Mouse (Mus musculus) CD4-positive, CD25-positive, alpha-beta regulatory T cell, adult 4 months (primary cell): ENCODE results near the gene Ube2d1. TPM values are rescaled to one million over a fixed set of nuclear protein-coding genes. Genes with fewer than 3 reads are reported as not detected.

ENCODE experiments used
- ATAC-seq: one replicate; pipeline ENCODE4 v1.8.0; 2017
- polyA plus RNA-seq, 2 experiments: library from polyadenylated mRNA; unstranded; fragments of 100-300 nt; shearing (Covaris generic); gene quantifications; one replicate each; pipeline ENCODE4 v1.2.1; 2017

Ube2d1 gene
- polyA plus RNA-seq, 2 experiments from 2014 or later, result 16.6 to 22.2 TPM

DNA sequence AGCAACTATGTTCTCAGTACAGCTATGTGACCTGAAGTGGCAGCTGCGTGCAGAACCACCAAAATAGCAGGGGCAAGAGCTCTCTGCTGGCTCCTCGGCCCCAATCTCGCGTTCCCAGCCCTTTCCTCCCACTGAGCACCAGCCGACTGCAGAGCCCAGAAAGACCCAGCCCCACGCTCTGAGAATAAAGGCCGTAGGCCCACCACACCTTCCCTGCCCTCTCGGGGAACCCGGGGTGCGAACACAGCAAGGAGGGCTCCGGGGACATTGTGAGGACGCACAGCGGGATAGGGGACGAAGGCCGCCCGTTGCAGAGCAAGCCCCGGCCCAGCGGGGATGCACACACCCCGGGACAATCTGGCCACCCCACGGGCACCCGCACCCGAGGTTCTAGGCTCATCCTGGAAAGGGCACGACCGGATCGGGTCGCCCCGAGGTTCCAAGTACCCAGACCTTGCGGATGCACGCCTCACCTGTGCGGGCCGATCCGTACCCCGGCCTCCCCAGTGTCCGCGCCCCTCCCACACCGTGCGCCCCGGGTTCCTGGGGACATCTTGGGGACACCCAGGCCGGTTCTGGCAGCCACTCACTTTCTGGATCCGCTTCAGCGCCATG is 444 bp downstream of the Ube2d1 start:
- ATAC-seq, result peak; percentile 56

DNA sequence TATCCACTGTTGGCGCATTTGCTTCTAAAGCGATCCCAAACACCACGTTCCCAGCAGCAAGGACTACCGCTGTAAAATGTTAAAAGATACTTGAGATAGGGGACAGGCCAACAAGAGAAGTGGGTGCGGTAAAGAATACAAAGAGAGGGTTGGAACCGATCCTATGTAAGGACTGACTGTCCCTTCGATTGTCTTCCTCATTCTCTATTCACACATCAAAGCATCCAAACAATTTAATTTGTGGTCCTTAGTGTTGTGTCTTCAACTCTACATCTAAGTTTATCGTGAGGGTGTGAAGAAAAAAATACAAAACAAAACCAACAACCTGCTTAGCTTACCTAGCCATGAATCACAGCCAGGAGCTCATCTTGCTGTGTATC is 941 bp downstream of the Ube2d1 start:
- ATAC-seq, result no peak

DNA sequence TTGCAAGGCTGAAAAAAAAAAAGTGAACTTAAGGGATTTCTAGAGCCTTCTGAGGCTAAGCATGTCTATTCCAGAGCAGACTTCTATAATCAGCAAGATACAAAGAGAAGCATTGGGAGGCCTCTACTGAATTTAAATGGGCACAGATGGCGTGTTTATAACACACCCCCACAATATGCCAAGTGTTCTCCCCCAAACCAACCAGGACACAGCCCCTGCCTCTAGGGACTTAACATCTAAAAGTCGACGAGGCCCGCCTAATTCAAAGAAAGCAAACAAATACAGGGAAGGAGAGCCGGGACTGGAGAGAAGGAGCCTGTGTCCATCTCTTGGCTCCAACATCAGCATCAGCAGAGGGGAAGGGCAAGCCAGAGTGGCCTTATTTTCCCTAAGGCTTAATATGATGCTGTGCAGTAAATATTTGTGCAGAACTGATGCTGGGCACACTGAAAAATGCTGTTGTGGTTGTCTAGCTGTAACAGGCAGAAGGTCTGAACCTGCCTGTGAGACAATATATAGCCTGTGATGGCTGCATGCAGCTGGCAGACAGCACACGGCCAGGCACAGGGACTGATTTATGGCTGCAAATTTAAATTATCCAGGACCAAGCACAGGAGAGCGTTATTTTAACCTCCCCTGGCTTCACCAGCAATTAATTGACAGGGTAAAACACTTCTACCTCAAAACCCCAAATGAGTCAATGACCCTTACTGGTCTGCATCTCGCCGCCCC is 11.9 kb downstream of the Ube2d1 start:
- ATAC-seq, result no peak

DNA sequence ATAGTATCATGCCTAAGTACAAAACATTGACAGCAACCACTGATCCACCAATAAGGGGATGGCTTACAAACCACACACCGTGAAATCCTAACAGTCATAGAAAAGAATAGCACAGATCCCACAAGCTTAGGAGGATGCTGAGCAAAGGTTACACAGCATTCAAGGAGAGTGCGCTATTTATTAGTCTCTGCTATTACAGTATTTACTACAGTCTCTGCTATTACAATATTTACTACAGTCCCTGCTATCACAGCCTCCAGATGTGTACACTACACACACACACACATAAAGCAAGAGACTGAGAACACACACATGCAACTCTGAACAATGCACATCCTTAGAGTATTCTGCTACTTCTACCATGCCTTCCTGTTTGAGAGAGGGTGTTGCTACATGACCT is 17.1 kb downstream of the Ube2d1 start:
- no peak for ATAC-seq

DNA sequence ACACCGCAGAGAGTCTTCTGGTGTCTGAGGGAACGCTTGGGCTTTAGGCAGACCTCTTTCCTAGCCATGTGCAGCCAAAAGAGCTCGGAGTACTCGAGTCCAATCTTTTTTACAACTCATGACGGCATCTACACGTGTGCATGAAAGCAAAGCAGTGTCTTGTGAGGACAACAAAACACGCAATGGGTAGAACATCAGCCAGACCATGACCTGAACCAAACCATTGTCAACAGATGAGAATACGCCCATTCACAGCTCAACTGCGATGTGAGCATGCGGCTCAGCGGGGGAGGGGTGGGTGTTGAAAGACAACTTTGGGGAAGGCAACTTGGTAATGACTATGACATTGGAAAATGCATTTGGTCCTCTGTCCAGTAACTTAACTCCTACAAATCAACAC is 17.6 kb downstream of the Ube2d1 start:
- no peak for ATAC-seq

DNA sequence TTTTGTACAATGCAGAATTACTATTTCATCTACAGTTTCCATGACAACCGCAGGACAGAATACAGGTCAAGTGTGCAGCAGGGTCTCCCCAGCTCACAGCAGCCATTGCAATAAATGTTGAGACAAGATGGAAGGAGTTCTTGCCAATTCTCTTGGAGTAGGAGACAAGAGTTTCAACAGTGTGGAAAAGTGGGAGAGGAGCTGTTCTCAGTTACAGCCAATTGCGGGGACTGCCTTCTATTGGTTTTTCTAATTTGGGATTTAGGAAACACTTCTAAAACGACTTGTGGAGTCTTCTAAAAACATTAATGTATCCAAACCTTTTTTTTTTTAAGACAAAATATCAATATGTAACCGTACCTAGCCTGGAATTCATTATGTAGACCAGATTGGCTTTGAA is 20.0 kb downstream of the Ube2d1 start:
- no peak for ATAC-seq

DNA sequence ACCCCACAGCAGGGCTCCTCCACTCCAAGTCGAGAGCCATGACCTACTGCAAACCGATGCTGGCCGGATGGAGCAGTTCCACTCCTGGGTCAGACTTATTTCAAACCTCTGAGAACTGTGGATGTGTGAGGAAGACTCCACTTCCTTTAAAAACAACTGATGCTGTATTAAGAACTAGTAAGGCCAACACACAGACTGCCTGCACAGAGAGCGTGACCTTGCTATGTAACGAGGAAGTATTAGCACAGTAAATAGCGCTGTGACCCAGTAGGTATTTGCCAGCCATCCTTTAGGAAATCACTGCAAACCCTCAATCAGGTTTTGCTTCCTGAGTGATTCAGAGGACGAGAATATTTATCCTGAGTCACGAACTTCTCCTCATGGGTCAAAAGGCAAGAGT is 23.4 kb downstream of the Ube2d1 start:
- ATAC-seq, result no peak

DNA sequence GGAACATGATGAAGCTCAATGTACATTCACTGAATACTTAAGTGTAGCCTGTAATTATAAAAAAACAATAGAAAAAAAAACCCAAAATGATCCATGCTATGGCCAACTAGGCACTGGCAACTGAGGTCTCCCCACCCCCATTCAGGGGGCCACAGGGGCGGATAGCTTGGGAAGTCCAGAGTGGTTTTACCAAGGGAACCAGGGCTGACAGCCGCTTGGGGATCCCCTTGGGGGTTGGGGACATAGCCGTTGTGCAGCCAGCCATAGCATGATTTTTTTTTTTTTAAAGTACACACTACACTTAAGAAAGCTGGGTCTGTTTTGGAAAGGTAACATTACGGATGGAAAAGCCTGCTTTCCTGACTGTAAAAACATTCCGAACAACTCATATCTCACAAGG is 26.1 kb downstream of the Ube2d1 start:
- ATAC-seq, result no peak

DNA sequence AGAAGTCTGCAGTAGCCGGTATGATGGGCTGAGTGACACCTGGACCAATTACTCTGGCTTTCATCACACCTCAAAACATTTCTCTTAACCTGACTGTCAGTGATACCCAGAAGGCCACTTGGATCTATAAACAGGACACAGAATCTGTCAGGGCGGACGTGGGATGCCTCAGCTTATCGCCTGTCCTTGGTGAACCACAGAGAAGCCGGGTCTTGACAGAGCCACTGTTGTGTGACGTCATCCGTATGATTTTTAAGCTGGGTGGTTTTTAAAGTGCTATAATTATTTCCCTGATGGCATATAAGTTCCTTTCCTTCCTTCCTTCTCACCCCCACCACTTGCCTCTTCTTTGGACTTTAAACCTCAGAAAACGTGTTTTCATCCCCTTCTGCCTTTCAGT is 26.5 kb downstream of the Ube2d1 start:
- ATAC-seq, result no peak

DNA sequence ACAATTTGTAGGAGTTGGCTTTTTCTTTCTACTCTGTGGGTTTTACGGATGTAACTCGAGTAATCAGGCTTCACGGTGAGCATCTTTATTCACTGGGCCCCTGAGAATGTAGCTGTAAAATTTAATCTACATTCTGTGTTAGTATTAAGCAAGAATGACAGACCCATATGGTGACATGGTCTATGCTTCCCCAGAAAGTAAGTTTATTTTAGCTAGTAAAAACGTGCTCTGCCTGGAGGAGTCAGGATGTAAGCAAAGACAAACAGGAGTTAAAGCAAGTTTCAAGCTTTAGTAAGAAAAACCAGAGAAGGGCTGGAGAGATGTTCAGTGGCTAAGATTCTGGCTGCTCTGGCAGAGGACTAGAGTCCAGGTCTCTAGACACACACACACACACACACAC is 31.9 kb downstream of the Ube2d1 start:
- no peak for ATAC-seq

DNA sequence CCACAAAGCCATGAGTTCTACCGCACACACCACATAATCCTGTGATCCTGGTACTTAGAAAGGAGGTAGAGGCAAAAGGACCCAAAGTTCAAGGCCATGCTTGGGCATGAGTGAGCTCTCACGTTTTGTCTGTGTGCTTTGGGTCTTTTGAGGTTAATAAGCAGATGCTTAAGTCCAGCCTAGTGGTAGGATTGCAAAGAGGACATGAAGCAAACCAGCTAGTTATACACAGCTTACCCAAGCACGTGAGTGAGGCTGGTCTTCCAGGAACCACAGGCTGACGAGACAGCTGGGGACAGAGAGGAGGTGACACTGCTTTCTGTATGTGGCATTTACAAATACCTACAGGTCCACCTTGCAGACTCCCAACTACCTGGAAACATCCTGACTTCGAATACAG is 32.6 kb downstream of the Ube2d1 start:
- ATAC-seq, result no peak

DNA sequence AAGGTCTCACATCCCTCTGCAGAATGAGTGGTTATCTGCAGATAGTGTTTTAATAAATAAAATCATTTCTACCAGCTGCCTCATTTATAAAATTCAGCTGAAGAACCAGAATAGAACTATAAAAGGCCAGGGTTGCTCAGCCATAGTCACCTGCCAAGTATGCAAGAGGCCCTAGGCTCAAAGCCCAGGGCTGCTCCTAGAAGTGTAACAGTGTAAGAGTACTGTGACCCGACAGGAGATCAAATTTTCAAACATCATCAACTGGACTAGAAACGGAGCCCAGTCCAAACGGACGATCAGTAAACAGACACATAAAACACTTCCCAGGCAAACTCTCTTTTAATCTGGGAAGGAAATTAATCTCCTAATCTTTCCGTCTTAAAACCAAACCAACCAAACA is 33.2 kb downstream of the Ube2d1 start:
- ATAC-seq, result no peak

DNA sequence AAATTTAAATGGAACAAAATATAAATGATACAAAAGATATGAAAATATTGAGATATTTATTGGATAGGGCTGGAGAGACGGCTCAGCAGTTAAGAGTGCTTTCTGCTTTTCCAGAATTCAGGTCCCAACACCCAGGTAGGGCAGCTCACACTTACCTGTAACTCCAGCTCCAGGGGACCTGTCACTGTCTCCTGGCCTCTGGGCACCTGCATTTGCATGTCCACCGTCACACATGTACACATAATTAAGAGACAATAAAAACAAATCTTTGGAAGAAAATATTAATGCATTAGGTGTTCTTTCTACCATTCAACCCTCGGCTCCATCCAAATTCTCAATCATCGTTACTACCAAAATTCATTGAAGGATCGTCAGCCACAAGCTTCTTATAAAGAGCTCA is 33.8 kb downstream of the Ube2d1 start:
- no peak for ATAC-seq

DNA sequence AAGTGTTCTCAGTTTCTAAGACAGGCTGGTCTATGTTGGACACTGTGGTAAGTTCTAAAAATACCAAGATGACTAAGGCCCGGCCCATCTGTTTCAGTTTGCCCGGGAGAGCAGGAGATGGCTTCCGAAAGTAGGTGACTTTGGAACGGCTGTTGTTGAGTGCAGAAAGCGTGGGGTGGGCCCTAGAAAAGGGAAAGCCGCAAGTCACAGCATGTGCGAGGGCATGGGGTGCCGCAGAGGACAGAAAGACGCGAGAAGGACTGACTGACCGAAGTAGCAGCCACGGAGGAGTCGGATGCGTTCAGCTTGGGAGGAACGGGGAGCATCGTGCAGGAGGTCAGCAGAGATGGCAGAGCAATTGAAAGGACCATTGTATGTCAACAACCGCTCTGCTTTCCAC is 34.6 kb downstream of the Ube2d1 start:
- no peak for ATAC-seq

DNA sequence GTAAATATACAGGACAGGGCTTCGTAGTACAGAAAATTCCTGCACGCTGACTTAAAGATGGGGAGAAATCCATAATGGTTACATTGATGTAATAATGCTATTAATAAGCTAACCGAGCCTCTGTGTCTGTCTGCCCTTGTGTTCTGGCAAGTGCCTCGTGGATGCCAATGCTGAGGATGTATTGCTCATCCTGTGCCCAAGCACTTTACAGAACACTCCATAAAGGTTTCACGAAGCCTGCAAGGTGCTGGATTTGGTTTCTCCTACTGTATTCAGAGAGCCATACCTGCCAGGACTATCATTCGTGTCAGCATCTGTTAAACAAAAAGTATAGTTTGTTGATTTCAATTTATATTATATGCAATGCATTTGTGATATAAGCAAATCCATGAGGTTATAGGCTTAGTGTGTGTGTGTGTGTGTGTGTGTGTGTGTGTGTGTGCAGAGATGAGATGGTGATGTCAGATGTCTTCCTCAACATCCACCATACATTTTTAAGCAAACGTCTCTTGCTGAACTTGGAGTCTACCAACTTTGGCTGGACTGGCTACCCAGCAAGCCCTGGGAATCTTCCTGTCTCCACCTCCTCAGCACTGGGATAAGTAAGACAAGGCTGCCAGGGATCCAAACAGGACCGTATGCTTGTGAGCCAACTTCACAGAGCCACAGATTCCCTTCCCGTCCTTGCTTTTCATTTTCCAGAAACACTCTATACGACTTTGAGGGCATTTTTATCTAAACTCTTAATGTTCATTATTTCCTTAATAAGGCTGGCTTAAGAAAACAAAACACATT is 35.8 kb downstream of the Ube2d1 start:
- ATAC-seq, result no peak

DNA sequence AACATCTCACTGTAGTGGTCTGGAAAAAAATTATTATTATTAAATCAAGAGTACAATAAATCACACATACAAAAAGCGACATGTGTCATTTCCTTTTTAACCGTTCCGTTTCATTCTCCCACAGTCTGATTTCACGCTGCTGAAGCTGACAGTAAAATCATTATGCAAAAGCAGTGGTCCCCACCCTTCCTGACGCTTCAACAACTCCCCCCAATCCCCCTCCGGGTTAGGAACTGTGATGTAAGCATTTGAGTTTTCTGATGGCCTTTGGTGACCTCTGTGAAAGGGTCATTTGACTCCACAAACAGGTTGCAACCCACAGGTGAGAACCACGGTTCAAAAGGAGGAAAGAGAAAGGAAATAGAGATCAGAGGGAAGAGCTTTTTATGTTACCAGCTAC is 38.1 kb downstream of the Ube2d1 start:
- peak; percentile 55 for ATAC-seq

DNA sequence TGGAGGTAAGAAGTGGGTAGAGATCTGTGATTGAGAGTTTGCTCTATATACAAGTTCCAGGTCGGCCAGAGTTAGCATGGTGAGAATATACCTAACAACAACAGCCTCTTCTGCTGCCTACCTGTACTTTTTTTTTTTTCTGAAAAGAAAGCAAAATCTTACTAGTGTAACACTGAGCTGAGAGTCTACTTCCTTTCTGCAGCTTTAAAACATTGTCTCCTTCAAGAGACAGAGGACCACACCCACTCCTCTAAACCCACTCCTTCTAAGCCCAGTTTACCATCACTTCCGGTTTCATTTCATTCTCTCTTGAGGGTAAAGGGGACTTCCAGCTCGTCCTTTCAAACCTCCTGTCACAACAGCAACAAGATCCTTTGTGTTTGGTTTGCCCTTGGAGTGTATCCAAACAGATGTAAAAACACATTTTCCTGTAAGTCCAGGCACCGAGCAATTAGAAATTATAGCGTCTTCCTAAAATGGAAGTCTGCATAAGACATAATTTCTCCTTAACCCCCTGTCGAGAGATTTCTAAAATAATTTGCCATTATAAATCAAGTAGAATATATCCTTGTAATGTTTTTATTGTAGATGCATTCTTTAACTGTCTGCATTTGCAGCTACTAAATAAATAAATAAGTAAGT is 45.5 kb downstream of the Ube2d1 start:
- peak; percentile 83 for ATAC-seq

DNA sequence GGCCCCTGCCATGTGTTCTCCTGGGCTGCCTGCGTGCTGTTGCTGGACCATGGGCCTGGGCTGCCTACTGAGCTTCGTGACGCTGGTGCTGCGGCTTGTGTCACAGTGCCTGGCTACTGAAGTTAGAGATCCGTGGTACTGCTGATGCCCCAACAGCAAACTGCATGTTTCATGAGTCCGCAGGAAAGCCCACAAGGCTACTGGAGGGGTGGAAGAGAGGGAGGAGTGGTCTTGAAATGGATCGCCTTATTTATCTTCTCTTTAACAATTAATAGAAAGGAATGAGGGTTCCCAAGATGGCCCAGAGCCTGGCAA is 46.9 kb downstream of the Ube2d1 start, which contains the start of gene Tfam:
Gene Tfam, minus strand, starts transcription at position 41 of the 315 bp plus-strand sequence.
- no peak for ATAC-seq

DNA sequence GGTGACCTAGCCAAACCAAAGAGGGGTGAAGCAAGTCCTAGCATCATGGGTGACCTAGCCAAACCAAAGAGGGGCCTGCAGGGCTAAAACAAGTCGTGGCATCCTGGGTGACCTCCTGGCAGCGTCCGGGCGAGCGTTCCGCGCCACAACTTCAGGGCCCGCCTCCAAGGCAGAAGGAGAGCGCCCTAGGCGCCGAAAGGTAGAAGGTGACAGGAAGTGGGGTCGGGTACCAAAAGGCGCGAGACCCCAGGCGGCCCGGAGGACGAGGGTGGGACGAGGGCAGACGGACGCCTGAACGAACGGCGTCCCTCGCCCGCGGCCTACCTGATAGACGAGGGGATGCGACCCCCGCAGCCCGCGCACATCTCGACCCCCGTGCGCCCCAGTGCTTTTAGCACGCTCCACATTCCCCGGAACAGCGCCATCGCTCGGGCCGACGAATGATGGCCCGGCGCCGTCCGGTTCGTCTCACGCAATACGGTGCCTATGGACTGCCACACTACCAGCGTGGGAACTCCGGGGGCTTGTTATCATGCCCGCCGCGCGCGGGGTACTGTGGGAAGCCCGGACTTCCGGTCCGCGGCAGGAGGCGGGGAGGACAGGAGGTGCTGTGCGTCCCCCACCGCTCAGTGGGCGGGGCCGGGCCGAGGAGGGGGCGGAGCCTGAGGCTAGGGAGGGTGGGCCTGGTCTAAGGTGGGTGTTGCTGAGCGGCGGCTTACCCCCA is 47.4 kb downstream of the Ube2d1 start:
- peak; percentile 81 for ATAC-seq

DNA sequence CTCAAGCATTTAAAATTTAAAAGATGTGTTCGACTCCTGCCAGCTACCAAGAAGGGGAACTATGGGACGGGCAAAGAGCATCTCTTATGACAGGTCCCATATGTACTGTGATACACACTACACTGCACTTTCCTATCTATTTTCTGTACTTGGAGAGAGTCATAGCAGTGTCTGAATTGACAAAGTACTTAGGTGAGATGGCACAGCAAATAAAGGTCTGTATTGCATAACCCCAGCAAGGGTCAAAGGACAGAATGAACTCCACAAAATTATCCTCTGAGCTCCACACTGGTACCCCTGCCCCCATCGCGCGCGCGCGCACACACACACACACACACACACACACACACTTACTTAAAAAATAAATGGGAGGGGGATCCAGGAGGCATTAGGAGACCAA is 51.0 kb downstream of the Ube2d1 start:
- ATAC-seq, result no peak

DNA sequence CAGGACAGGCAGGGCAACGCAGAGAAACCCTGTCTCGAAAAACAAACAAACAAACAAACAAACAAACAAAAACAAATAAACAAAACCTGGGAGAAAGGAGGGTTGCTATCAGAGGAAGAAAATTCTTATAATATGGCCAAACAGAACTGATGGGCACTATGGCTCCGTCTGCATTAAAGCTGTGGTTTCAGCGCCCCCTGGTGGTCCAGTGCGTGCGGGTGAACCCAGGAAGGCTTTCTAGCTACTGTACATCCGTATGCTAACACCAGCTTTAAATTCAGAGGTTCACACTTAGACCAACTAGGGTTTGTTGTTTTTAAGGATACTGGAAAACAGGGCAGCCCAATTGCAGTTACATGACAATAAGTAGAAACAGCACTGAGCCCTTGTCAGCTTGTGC is 59.2 kb downstream of the Ube2d1 start:
- peak; percentile 85 for ATAC-seq

DNA sequence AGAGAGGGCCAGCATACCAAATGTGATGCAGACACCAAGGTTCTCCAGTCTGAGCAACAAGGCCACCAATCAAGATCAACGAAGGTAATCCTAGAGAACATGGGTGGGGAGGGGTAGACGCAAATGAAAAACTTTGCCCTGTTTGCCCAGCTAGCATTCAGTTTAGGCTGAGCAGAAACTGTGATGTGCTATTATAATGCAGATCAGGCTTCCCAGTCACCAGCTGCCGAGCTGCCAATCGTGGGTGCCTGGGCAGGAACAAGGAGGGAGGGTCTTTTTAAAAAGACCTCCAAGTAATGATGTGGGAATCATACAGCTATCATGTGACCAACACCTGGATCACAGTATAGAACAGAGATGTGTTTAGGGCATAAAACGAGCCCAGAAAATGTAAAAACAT is 62.0 kb downstream of the Ube2d1 start:
- ATAC-seq, result no peak

DNA sequence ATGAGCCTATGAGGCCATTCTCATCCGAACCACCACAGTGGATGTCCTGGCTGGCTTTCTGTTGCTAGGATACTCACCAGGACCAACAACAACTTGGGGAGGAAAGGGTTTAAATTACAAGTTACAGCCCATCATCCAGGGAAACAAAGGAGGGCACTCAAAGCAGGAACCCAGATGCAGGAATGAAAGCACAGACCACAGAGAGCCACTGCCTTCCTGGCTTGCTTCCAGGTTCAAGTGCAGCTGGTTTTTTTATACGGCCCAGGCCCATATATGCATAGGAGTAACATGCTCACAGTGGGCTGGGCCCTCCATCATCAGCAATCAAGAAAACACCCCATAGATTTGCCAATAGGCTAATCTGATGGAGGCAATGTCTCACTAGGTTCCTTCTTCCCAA is 62.4 kb downstream of the Ube2d1 start:
- no peak for ATAC-seq
